In the genomic region with DNA sequence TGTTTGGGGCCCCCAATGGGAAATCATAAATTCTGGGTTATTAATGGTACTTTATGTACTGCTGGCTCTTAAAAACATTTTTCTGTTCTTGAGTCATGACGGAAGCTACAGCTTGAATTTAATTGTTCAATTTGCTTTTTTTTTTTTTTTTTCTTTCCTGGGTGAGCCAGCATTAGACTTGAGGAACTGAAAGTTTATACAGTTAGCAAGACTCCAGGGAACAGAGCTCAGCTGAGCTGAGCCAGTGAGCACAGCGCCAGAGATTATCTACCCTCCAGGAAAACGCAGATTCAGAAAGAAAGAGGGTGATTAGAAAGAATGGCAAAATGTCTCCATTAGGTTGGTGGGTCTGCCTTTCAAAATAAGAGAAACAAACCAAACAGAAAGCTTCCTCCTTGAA, we compare ENCODE assay signal across 12 mouse cellular contexts.
A peak's percentile ranks its signal among the peaks of the same experiment; 100 is the strongest.
DNase-seq lines count a peak whose midpoint lies in the region; ATAC-seq and TF ChIP-seq lines count a peak whose summit lies in the region.
"Had no signal": no experiment of that assay in that cellular context is flagged by ENCODE, and none has a peak within 500 bp of the region (broad histone marks: within the 10 kb centered on the region; RNA-seq: fewer than 3 reads in every experiment).

No protein-coding gene starts in this region.

- H3K4me3 ChIP-seq in lung, embryonic 16.5 days (ENCODE audit: low read length), result no peak overlapping the region
- no peak overlapping the region for H3K4me3 ChIP-seq in lung, adult 2 months (replicated peaks; ENCODE audit: extremely low read depth, low read depth, low read length)
- H3K4me3 ChIP-seq in thymus, adult 2 months (ENCODE audit: control insufficient read depth, insufficient read depth, low read length), result no peak overlapping the region
- H3K4me3 ChIP-seq: forebrain, embryonic 15.5 days; left cerebral cortex, adult 2 months; liver, embryonic 15.5 days had no signal

- H3K9me3 ChIP-seq in lung, embryonic 16.5 days (ENCODE audit: control insufficient read depth, low read length), result no peaks in the 10 kb centered on the region
- H3K9me3 ChIP-seq: forebrain, embryonic 15.5 days; liver, embryonic 15.5 days had no signal

- no peaks in the 10 kb centered on the region for H3K27me3 ChIP-seq in lung, embryonic 16.5 days (ENCODE audit: control insufficient read depth, insufficient read depth, low read depth, low read length)
- no peaks in the 10 kb centered on the region for H3K27me3 ChIP-seq in thymus, adult 2 months (ENCODE audit: control insufficient read depth, insufficient read depth, low read length)
- H3K27me3 ChIP-seq: forebrain, embryonic 15.5 days; liver, embryonic 15.5 days had no signal

- peaks cover 30% of the 10 kb centered on the region for H3K4me1 ChIP-seq in lung, embryonic 16.5 days (replicated peaks; ENCODE audit: control insufficient read depth, insufficient read depth, low read length)
- peaks cover 12% of the 10 kb centered on the region; the same call in 1 of the 2 replicates for H3K4me1 ChIP-seq in lung, adult 2 months (ENCODE audit: control insufficient read depth, insufficient read depth, low read length)
- H3K4me1 ChIP-seq in thymus, adult 2 months (replicated peaks; ENCODE audit: control insufficient read depth, insufficient read depth, low read length), result no peaks in the 10 kb centered on the region

- H3K4me2 ChIP-seq in lung, embryonic 16.5 days (ENCODE audit: low read depth, low read length), result no peak overlapping the region
- H3K4me2 ChIP-seq: forebrain, embryonic 15.5 days; liver, embryonic 15.5 days had no signal

- H3K27ac ChIP-seq in lung, embryonic 16.5 days (ENCODE audit: low read length), result peak overlapping the region; percentile 63
- no peak overlapping the region for H3K27ac ChIP-seq in thymus, adult 2 months (ENCODE audit: control insufficient read depth, insufficient read depth, low read length)
- H3K27ac ChIP-seq: forebrain, embryonic 15.5 days; left cerebral cortex, adult 2 months; liver, embryonic 15.5 days had no signal

- WGBS in lung, embryonic 16.5 days, result 20% methylated on average over 3 of the region's 3 CpGs
- WGBS in lung, adult 2 months, result 22% methylated on average over 3 of the region's 3 CpGs
- 79% methylated on average over 3 of the region's 3 CpGs for WGBS in thymus, adult 2 months

- no peaks in the 10 kb centered on the region for H3K36me3 ChIP-seq in lung, embryonic 16.5 days (ENCODE audit: control insufficient read depth, insufficient read depth, low read length)
- H3K36me3 ChIP-seq in thymus, adult 2 months (ENCODE audit: control insufficient read depth, insufficient read depth, low read length), result no peaks in the 10 kb centered on the region
- H3K36me3 ChIP-seq: forebrain, embryonic 15.5 days; liver, embryonic 15.5 days had no signal

- DNase-seq in heart, adult 9 months (ENCODE audit: low spot score in 2 of 2), result peak; percentile 34 to 41
- DNase-seq in heart, adult 8-10 months (ENCODE audit: low spot score), result no peak
- DNase-seq in lung, adult 2 months, result no peak
- DNase-seq in brain, embryonic 14.5 days (ENCODE audit: low read depth), result peak; percentile 32
- no peak for DNase-seq in thymus, adult 2 months
- no peak for DNase-seq in frontal cortex, adult 2 months (ENCODE audit: extremely low spot score in 1 of 2, low spot score in 1 of 2)
- DNase-seq: kidney, postnatal 25 days had no signal

- no peak for TF ChIP-seq POLR2A in lung, adult 2 months (IDR thresholded peaks at IDR 0.05; ENCODE audit: borderline replicate concordance, extremely low read depth, low read depth, low read length)
- no peak for TF ChIP-seq POLR2A in brain, embryonic 14.5 days (IDR thresholded peaks at IDR 0.05; ENCODE audit: borderline replicate concordance, extremely low read depth, insufficient read depth, insufficient read length, poor library complexity, severe bottlenecking)
- no peak for TF ChIP-seq POLR2A in thymus, adult 2 months (IDR thresholded peaks at IDR 0.05; ENCODE audit: control insufficient read depth, extremely low read depth, insufficient read depth, low read length, poor library complexity)

- TF ChIP-seq CTCF in lung, adult 2 months (IDR thresholded peaks at IDR 0.05; ENCODE audit: insufficient read depth, low read length), result no peak
- no peak for TF ChIP-seq CTCF in brain, embryonic 14.5 days (IDR thresholded peaks at IDR 0.05; ENCODE audit: borderline replicate concordance, extremely low read depth, insufficient read depth, insufficient read length)
- no peak for TF ChIP-seq CTCF in thymus, adult 2 months (IDR thresholded peaks at IDR 0.05; ENCODE audit: borderline replicate concordance, control insufficient read depth, extremely low read depth, insufficient read depth, low read length, poor library complexity)

- ATAC-seq in lung, embryonic 16.5 days (ENCODE audit: low read depth), result no peak
- peak; percentile 30; the same call in 1 of the 2 replicates for ATAC-seq in megakaryocyte progenitor cell, adult 5-6 weeks (replicated peaks; ENCODE audit: poor library complexity)
- ATAC-seq: forebrain, embryonic 15.5 days had no signal

- no peak overlapping the region for H3K9ac ChIP-seq in lung, embryonic 16.5 days (ENCODE audit: low read length)
- H3K9ac ChIP-seq: forebrain, embryonic 15.5 days; liver, embryonic 15.5 days had no signal

Comparison
In these comparisons a context has a peak if more than half of its experiments do, and no peak if none do; other contexts are left out.
1. DNase-seq: peak in heart, adult 9 months (2 of 2) and brain, embryonic 14.5 days (single experiment); none in heart, adult 8-10 months (single experiment), lung, adult 2 months (single experiment), thymus, adult 2 months (single experiment) and frontal cortex, adult 2 months (0 of 2).